Mouse (Mus musculus): ENCODE measurements around the gene Orc3.
A peak's percentile ranks its signal among the peaks of the same experiment; 100 is the strongest.
"Not testable (repeated sequence)": the region's sequence is repeated elsewhere in the genome, so short reads cannot be mapped to it uniquely, and the experiment has no call there.

Orc3 gene

GRCm38 (mm10) chr4:34581990-34582389 is 32.8 kb downstream of the Orc3 start:
- DNase-seq, result peak; percentile 48

DNA sequence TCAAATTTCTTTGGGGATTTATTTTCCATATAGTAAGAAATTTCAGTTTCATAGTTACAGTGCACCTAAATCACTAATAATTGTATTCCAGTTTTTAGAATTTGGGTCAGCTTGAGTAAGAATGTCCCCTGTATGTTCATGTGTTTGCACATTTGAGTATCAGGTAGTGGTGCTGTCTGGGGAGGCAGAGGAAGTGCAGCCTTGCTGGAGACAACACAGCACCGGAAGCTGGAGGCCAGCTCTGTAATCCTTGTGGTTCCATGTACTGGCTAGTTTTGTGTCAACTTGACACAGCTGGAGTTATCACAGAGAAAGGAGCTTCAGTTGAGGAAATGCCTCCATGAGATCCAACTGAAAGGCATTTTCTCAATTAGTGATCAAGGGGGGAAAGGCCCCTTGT is 33.3 kb downstream of the Orc3 start:
- DNase-seq, result not testable (repeated sequence)

DNA sequence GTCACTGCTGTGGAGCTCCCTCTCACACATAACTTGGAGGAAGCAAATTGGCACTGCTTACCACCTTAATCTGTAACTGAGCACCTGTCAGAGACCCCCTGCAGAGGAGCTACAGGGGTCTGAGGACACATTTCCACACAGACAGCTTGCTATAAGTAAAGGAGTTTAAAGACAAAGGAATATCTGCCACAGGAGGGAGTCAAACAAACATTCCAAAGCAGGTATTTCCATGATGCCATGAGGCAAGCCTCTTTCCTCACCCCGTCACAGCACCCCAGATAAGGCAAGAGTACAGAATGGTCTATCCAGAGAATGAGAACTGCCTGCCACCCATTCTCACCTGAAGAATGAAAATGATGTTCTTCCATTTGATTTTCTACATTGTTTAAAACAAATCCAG is 35.5 kb downstream of the Orc3 start:
- DNase-seq, result no peak

DNA sequence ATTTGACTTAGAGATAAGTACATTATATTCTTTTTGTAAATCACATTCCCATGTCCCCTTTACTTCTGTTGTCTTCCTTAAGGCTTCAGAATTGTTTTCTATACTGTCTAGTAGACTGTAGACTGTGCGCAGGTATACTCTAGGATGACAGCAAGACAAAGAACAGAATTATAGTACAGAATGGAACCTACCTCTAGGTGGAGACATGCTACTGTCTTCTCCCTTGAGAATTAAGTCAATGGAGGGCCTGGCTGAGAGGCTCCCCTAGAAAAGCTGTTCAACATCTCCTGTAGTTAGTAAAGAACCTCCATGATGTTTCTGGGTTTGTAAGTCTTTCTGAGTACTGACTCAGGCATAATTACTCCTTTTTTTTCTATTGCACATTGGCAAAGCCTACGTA is 37.7 kb downstream of the Orc3 start:
- no peak for DNase-seq

DNA sequence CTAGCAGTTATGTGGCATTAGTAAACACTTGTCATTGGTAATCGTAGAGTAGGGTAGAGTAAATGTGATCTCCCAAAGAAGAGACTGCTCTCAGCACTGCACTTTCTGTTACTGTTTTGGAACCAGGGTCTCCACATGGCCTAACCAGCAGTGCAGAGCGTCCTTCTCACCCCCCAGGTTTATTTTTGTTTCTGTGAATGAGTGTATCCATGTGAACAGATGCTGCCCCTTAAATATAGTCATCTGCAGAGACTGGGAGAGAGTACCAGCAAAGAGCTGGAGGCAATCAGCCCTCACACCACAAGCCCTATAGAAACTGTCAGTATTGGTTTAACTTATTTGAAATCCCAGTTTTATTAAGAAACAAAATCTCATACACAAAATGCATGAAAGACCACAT is 41.9 kb downstream of the Orc3 start:
- DNase-seq, result no peak

DNA sequence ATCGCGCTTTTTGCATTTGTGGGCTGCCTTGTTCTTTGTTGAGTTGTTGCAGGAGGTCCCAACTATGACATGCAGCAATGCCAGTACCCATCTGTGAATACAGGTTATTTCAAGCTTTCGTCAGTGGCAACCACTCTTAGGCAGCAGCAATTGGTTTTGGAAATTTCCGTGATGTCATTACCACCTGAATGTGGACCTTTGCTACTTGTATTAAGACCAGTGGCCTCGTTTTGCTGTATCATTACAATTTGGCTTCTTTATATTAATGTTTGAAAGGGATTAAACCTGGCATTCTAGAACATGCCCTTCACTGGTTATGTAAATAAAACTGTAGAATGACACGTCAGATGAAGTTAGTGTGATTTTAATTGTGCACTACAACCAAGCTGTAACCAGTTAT is 48.5 kb downstream of the Orc3 start:
- no peak for DNase-seq

- DNase-seq, result no peak
Observed at GRCm38 (mm10) chr4:34560971-34561370, 53.8 kb downstream of the Orc3 start.

- peak; percentile 26 for DNase-seq
Observed at GRCm38 (mm10) chr4:34556183-34556582, 58.6 kb downstream of the Orc3 start.

GRCm38 (mm10) chr4:34555604-34556003 is 59.1 kb downstream of the Orc3 start:
- DNase-seq, result no peak

GRCm38 (mm10) chr4:34554596-34554995 is 60.1 kb downstream of the Orc3 start:
- DNase-seq, result no peak

DNA sequence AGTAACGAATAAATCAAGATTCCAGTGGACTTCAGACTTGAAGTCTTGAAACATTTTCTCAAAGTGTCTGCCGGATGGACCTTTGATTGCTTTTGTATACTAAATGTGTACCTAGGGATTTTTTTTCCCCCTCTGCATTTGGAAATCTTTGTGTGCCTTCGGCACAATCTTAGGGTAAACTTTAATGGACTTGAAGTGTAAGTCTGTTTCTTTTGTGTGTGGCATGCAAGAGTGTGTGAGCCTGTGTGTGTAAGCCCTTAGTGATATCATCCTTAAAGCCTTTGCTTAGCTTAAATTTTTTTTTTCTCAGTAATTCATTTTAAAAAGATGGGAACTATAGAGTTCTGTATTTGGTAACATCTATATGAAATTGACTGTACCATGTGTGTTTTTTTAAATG is 62.8 kb downstream of the Orc3 start:
- DNase-seq, result no peak

DNA sequence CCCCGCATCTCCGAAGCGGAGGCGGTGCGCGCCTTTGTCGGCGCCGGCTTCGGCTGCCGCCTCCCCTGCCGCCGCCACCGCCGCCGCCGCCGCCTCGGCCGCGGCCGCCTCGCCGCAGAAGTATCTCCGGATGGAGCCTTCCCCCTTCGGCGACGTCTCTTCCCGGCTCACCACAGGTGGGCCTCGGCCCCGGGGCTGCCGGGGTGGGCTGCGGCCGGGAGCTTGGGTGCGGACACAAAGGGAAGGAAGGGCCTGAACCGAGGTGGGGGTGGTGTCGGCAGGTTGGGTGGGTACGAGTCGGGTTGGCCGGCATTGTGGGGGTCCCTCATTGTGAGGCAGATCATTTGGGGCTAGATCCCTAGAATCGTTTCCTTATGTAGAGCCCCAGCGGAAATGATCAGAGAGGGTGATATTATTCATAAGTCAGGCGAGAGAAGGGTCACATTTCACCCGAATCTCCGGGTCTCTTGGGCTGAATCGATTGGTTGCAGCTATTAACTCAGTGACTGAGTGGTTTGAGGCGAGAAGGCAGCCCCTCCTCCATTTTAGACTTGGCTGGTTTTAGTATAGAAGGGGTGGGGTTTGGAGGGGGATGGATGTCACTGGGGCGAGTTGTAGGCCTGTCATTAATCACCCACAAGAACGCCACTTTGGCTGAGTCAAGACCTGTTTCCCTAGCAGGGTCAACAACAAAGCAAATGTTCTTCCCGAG is 63.5 kb downstream of the Orc3 start:
- peak; percentile 34 for DNase-seq

- DNase-seq, result no peak
Observed at GRCm38 (mm10) chr4:34550748-34551097, 64.0 kb downstream of the Orc3 start, which contains the start of gene Akirin2. Gene Akirin2 (plus strand): TSS chr4:34550937.

DNA sequence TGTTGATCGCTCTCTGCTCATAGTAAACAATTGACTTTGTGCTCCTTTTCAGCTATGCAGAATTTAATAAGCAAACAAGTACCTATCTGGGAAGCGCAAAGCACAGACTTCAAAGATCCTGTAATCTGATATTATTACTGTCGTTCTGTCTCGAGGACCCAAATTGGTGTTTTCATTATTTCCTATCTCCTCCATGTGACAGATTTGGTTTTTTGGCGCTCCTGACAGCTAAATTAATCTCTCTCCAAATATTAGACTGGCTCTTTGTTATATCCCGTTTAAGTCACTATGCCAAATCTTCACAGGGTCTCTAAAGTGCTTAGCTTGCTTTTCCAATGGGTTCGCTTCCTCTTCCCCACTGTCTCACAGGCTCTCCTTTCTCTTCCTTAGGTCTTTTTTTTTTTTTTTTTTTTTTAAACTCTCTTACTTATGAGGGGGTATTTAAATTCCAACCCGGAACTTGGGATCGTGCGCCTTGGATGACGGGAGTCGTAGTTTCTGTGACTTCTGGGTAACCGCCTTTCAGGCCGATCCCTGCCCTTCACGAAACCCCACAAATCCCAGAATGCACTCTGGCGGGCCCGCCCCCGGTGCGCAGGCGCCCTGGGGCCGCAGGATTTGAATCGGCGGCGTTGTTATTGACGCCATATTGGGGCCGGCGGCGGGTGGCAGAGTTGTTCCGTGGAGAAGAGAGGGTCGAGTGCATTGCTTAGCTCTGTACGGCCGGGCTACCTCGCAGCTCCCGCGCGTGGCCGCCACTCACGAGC is 64.6 kb downstream of the Orc3 start:
- DNase-seq, result peak; percentile 97

DNA sequence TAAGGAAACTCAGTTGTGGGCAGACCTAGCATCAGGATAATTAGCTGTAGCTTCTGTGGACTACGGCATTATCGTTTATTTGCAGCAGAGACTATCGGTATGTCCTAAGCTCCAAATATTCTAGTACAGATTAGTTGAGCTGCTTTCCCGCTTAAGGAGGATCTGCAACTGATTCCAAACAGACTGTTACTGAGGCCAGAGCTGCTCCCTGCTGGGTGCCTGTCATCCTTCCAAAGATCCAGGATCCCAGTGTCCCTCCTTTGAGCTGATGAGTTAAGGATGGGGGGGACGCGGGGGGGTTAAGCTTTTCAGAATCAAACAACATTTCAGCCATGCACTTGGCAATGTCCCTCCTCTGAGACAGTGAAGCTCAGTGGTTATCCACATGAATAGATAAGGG is 84.8 kb downstream of the Orc3 start:
- no peak for DNase-seq

- DNase-seq, result no peak
Observed at GRCm38 (mm10) chr4:34529379-34529778, 85.4 kb downstream of the Orc3 start.

GRCm38 (mm10) chr4:34528430-34529100 is 86.2 kb downstream of the Orc3 start:
- no peak for DNase-seq

DNA sequence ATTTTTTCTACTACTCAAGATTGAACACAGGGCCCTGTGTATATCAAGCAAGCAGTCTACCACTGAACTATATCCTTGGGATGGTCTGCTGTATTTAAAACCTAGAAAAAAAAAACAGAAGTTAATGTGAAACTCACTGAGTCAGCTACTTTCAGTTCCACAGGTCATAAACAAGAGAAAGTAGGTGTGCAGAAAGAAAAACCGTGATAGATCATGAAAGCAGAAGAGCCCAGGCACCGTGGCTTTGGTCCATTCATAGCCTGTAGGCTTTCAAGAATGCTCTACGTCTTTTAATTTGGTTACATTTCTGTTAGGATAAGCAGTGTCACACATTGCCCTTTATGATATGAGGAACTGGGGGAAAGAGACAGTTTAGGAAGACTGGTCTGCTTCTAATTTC is 88.0 kb downstream of the Orc3 start:
- no peak for DNase-seq

DNA sequence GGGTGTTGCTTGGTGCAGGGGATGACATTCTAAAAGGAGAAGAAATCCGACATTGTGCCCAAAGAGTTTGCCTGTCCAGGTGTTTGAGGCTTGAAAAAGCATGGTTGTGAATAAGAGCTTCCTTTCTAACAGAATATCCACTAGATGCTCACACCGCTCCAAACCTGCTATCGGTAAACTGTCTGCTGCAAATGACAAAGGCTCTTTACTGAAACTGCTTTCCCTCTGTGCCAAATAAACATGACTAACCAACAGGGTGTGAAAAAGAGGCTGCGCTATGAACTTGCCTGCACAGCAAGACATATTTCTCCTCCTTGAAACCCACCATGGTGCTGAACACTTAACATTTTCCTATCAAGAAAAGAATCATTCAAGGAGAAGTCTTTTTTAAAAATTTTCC is 91.2 kb downstream of the Orc3 start:
- no peak for DNase-seq

DNA sequence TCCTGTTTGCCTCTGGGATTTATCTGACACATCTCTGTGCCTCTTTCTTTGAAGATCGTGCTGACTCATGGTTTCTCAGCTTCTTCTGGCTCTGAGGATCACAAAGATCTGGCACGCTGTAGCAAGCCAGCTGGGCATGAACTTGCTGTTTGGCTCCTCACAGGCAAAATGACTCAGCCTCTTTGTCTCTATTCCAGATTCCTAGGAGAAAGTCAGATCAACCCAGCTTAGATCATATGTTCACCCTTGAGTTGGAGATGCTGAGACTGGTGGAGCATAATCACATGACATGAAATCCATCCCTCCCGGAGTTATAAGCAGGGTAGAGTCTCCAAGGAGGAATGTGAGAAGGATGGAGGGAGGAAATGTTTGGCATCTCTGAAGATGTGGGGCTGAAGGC is 91.9 kb downstream of the Orc3 start:
- DNase-seq, result peak; percentile 66

Data from layer of hippocampus, adult 9-11 months (tissue).